Mouse (Mus musculus): Measurements from ENCODE around the gene Fam83f.

Gene Fam83f

DNA sequence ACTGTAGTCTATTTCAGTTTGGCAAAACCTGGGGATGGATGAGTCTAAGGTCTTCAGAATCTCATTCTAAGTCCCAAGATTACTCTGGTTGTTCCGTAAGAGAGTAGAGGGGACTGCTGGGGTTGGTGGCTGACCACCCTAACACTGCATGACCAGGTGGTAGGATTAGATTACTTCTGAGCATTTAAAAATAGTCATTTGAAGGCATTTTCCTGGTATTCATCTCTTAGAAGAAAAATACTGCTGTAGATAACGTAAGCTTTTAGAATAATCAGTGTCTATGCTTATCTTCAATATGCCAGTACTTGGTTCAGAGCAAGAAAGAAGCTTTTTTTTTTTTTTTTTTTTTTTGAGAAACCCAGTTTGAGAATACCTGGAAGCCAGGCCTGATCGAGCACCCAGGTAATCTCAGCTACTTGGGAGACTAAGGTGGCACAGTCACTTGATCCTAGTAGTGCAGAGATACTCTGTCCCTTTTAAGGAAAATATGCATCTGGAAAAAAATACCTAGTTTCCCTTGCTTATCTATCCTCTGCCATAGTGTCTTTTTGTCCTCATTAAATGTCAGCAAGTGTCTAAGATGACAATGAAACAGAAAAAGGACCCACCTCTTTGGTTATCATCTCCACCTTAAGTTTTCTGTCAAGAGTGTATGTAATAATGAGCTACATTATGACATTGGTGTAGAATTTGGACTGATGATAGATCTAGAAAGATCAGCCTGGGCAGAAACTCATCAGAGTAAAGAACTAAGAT lies 73.2 kb downstream of the Fam83f start:
- DNase-seq = no peak

DNA sequence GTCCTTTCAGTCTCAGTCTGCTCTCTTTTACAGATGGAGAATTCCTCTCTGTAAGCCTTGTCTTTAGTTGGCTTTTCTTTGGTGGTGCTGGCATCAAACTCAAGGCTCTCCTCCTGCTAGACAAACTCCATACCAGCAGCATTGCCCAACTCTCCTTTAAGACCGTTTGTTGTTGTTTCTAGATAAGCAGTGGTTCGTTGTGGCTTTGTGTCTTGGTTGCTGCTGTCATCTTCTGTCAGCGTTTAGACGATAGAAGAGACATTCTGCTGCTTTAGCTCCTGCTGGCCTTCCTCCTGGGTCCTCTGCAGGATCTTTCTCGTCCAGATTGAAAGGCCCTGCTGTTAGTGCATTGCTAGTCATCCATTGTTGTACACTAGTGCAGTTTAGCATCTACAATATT lies 77.3 kb downstream of the Fam83f start:
- no peak for DNase-seq
